Mouse (Mus musculus): ENCODE data around the gene Tmem185b.

Tmem185b gene

DNA sequence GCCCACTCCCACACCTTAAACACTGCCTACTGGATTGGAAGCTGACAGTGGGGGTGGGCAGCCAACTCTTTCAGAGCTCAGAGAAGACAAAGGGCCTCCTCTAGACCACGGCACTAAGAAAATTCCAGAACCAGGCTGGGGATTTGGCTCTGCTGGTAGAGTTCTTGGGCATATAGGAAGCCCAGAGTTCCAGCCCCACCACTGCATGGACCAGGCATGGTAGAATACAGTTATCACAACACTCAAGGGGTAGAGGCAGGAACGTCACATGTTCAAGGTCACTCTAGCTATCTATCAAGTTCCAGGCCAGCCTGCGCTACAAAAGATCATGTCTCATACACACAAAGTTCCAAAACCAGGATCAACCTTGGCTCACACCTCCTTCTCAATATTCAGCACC is 22.8 kb upstream of the Tmem185b start:
- no peak for DNase-seq (ENCODE audit: low read depth)

DNA sequence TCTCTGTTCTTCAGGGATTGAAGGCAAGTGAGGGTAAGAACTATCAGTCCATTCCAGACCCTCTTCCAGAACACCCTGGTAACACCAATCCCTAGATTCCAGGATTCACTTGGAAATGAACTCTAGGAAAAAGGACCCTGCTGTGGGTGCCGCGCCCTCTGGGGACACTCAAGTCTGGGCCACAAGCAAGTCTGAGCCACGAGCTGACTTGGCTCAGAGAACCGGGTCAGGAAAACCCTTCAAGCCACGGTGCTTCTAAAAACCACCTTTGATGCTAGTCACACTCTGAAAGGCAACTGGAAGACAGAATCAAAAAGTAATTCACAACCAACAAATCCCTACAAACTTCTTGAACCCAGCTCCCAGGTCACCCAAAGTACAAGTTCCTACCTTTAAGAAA is 22.2 kb upstream of the Tmem185b start:
- DNase-seq (ENCODE audit: low read depth): no peak

DNA sequence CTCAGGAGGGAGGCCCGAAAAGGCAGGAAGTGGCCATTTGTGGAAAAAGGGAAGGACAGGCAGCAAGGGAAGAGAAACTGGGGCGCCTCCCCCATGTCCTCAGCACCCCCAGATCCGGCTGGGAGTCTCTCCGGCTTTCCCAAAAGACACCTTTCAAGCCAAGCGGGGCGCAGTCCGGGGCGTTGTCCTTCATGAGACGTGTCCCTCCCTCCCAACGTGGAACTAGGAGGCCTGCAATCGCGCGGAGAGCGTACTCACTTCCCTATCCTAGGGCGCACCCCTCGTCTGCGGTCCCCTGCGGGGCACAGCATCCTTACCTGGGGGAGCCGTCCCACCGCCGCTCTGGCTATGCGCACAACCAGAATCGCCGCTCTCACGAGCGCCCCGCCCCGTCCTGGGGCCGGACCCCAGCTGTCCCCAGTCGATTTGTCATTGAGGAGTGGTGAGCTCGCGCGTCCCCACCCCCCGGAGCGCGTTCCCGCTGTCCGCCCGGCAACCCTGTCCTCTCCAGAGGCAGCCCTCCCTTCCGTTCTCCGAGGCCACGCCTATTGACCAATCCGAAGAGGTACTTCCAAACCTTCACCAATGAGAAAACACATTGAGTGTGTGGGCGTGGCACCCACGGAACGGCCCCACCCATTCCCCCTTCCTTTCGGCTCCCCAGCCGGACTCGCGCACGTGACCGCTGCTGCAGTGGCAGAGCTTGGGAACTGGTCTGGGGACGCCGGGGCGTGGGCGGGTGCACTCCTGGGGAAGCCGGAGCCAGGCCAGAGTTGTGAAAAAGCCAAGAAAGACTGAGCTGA is 21.5 kb upstream of the Tmem185b start, which contains the start of gene Ralb:
Gene Ralb, minus strand, starts transcription at position 535 of the 803 bp plus-strand sequence.
- DNase-seq (ENCODE audit: low read depth): peak; percentile 98

DNA sequence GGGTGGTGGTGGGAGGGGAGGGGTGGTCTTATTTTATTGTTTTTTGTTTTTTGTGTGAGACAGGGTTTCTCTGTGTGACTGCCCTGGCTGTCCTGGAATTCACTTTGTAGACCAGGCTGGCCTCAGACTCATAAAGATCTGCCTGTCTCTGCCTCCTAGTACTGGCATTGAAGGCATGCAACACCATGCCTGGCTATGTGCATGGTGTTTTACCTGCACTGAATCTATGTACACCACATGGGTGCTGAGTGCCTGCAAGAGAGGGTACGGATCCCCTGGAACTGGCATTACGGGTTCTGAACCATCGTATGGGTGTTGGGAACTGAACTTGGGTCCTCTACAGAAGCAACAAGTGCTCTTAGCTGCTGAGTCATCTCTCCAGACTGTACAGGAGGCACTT is 20.0 kb upstream of the Tmem185b start:
- no peak for DNase-seq (ENCODE audit: low read depth)

DNA sequence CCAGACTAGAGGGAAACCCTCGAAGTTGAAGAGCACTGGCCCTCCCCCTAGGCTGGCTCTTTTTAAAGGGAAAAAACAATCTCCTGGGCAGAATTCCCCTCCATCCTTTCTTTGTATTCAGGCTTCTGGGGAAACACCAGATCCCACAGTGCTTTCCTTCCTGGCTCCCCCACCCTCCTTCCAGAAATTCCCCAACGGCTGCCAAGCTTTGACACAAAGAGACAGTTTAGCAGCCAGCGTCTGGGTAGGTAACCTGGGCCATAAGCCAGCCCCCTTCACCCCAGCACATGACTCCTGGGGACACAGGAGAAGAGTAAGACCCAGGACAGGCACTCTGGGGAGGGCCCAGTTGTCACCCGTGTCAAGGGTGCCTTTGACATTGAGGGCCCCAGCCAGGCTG is 17.4 kb upstream of the Tmem185b start:
- peak; percentile 38 for DNase-seq (ENCODE audit: low read depth)

DNA sequence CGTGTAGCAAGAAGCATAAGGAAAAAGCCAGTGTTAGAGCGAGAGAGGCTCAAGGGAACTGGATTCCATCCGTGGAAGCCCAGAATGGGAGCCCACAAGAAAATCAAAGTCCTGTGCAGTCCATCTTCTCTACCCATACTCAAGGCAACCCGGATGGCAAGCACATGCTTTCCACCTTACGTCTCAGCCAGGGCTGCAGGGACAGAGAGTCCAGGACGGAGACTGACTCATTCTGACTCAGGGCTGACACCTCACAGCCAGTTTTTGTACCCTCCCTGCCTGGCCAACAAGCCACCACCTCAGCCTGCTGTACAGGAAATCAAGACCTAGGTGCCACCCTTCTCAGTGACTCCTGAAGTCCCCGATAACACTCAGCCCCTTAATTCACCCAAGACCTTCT is 16.5 kb upstream of the Tmem185b start:
- peak; percentile 51 for DNase-seq (ENCODE audit: low read depth)

DNA sequence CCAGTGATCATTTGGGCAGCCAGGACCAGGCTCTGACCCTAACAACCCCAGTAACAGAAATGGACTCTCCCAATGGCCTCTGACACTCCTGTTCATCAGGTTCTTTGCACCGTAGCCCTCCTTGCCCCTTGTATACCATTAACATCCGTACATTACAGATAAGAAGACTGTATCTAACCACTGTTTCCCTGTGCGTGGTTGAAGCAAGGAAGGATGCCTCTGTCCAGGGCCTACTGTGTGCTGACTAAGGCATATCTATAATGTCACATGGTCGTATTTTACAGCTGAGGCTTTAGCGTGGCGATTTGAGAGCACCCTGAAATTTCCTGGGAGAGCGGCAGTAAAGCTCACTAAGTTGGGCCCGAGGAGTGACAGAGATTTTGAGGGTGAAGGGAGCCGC is 15.6 kb upstream of the Tmem185b start:
- no peak for DNase-seq (ENCODE audit: low read depth)

DNA sequence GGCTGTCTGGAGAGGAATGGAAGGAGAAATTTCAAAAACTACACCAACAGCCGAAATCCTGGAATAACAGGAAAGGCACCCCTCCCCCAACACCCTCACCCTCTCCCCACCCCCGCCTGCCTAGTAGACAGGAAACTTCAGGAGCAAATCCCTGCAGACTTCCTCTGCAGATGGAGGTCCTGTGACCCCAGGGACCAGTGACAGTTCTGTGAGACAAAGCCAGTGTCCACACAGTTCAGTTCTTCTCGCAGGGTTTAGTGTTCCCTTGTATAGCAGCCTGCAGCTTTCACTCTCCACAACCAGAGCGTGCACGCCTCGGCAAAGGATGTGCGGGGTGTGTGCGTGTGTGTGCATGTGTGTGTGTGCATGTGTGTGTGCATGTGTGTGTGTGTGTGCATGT is 15.1 kb upstream of the Tmem185b start:
- no peak for DNase-seq (ENCODE audit: low read depth)

DNA sequence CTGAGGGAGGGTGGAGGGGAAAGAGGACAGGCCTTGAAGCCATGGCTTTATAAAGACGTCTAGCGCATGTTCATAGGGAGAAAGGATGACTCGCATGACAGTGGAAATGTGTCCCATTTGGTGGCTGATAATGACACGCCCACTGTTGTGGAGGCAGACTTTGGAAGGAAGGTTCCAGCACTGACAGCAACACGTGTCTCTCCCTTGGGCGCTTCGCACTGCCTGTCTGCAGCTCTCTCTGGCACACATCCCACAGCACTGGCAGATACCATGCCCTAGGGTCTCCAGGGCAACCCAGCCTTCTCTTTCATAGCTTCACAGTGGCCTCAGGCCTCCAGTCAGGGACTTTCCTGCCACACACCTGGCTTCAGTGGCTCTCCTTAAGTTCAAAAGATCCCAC is 7.9 kb upstream of the Tmem185b start:
- DNase-seq (ENCODE audit: low read depth): no peak

DNA sequence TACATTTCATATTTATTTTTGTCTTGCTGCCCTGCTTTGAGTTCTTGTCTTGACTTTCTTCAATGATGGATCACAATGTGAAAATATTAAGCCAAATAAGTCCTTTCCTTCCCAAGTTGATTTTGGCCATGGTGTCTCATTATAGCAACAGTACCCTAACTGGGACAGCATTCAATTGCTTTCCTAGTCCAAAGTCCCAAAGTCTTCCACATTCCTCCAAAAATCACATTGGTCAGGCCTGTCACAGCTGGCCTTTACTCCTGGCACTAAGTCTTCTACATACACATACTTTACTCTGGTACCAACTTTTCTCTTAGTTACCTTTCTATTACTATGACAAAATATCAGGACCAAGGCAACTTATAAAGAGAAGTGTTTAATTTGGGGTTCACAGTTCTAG is 7.2 kb upstream of the Tmem185b start:
- no peak for DNase-seq (ENCODE audit: low read depth)

DNA sequence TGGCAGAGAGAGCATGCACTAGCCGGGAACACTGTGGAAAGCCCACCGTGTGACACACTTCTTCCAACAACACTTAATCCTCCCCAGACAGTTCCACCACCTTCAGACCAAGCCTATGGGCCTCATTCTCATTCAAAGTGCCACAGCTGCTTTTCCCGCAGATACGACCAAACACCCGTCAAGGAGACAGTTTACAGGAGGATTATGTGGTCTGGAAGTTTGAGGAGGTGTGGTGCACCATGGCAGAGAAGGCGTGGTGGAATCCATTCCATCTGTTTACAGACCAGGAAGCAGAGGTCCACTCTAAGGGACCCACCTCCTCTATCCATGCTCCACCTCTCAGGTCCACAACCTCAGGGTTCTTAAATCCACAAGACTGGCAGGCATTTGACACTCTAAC is 6.7 kb upstream of the Tmem185b start:
- DNase-seq (ENCODE audit: low read depth): no peak

DNA sequence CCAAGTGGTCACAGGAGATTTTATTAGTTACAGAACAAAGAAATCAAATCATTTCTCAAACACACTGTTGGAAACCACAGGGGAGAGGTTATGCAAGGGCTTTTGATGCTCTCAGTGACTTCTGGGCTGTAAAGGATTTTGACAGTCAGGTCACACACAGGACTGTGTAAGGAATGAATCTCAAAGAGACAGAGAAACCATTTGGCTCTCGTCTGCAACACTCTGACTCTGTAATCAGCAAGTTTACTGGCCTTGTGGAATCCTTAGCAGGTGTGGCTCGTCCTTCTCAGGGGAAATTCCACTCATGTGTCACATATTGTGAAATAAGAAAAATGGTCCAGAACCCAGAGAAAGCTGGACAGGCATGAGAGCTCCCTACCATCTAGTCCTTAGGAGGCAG is 4.9 kb upstream of the Tmem185b start:
- no peak for DNase-seq (ENCODE audit: low read depth)

DNA sequence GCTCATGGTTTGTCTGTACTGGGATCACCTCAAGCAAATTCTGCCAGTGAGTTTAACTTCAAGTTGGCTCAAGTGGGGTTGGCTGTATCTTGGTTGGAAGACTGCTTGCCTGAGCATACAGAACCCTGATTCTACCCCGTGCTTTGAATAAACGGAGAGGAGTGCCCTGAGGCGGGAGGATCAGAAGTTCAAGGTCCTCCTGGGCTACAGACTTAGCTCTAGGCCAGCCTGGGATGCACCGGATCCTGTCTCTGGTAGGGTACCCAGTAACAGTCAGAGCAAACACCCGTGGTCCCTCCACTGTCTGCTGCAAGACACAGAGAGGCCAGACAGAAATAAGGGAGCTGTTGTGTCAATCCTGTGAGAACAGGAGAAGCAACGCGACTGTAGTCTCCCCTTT is 4.3 kb upstream of the Tmem185b start:
- no peak for DNase-seq (ENCODE audit: low read depth)

DNA sequence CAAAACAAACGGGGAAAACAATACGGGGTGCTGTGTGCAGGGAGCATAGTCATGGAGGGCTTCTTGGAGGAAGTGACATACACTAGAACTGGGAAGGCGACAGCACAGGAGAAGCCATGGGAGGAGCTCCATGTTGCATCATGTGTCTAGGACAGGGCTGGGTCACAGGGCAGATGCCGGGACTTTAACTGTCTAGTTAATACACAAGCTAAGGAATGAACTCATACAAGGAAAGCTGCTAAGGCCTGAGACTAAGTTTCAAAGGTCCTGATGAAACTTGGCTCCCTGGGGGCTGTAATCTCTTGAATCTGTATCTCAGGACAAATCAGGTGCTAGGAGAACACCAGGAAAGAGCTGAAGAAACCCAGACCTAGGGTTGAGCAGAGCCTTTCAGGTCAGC is 3.2 kb upstream of the Tmem185b start:
- DNase-seq (ENCODE audit: low read depth): no peak

DNA sequence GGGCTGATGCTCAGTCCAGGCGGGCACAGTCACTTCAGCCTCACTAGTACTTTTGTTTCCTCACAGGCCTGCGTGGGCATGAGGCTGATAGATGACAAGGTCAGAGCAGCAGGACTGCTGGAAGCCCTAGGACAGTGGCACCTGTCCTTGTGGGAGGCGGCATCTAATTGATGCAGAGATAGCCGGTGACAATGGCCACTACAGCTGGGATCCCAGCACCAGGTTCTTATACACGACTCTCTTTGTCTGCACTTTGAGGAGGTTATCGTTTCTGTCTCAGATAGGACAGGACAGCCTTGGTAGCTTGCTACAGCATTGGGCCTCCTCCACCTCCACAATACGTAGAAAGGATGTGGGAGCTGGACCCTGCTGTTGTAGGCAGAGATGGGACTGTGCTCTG is 2.6 kb upstream of the Tmem185b start:
- DNase-seq (ENCODE audit: low read depth): no peak

DNA sequence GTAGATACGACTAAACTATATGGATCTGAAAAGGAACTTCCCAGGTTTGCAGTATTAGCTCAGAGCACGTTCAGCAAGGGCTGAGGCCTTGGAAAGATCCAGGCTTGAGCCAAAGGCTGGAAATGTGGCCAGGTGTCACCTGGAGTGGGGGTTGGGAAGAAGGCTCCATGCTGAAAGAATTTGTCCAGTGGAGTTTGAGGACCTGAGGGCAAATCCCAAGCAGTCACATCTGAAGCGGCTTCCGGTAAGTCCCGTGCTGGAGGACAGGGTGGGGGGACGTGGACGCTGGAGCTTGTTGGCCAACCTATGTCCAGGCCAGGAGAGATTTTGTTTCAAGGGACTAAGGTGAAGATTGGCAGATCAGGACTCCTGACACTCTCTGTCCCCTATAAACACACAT is 2.1 kb upstream of the Tmem185b start:
- DNase-seq (ENCODE audit: low read depth): no peak

DNA sequence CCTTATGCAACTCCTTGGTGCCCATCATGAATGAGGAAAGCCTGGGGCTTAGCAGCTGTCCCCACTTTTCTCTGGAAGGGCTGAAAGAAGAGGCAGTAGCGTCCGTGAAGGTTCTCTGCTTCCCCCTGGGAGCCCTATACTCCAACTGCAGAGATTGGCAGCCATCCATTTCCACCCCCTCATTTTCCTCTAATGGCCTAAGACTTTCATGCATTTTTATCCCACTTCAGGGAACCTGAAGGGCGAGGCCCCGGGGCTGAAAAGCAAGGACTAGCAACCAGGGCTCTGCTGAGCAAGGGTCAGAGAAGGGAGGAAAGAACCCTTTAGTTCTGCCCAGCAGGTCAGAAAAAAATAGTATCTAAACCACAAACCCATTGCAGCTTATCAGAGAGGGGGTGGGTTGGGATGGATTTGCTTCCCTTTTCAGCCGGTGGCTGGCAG is 936 bp upstream of the Tmem185b start:
- peak; percentile 67 for DNase-seq (ENCODE audit: low read depth)

DNA sequence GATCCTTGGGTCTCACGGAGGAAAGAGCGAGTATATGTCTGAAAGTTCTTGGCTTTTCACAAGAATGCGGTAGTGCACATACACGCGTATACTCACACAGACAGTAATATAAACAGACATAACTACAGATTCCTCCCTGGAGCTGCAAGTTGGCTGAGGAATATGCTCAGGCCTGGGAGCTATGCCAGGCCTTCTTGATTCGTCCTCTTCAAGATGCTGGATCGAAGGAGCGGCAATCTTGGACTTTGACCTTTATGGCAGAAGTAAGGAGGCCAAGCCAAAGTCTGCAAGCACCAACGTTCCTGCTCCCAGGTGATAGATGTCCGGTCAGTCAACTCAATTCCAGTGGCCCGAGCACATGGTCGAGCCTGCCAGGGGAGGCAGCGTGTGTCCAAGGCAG is 5.0 kb downstream of the Tmem185b start:
- DNase-seq (ENCODE audit: low read depth): peak; percentile 54

DNA sequence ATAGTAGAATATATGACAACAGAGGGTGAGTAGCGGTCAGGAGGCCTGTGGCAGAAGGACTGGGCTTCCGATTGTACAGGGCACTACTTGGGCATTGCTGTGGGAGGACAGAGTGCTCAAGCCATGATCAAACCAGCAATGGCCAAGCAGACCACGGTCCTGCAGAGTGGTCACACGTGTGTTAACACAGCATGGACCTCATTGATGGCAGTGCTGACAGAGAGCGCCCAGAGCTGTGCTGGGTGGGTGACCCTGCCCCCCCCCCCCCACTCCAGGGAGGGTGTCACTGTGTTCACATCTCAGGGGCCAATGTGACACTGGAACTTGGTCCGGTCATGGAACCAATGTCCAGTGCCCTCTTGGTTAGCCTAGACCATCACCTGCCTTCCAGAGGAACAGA is 6.2 kb downstream of the Tmem185b start:
- no peak for DNase-seq (ENCODE audit: low read depth)

DNA sequence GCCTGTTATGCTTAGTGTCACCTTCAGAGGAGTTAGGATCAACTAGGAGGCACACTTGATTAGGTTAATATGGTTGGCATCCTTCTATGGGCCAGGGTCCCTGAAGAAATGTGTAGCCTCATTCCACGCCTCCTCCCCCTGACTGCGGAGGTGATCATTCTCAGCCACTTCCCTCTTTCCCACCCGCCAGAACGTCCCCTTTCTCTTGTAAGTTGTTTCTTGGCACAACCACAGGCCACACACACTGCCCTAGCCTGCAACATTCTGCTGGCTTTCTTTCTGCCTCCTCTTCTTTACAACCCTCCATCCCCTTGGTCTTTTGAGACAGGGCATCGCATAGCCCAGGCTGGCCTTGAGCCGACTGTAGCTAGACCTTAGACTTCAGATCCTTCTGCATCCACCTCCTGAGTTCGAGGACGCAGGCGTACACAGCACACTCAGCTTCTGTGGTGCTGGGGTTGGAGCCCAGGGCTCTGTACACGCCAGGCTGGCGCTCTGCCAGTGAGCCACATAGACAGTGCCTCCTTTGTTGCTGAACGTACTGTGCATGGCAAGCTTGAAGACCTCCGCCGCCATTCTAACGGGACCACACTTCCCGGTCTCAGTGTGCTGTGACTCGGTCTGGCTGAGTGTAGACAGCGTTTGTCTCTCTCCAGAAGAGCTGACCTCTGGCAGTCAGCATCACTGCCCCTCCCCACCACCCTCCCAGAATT is 7.3 kb downstream of the Tmem185b start:
- DNase-seq (ENCODE audit: low read depth): no peak

DNA sequence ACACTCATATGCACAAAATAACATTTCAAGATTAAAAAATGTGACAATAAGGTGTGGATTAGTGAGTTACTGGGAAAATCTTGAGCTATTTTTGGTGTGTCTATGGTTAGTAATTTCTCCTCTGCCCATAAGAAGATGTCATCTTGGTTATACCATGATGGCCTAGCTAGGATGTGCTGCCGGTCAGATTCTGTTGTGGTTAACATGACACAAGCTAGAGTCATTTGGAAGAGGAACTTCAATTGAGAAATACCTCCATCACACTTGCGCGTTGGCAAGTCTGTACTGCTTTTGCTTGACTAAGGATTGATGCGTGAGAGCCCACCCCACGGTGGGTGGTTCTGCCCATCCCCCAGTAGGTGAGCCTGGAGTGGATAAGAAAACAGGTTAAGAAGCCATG is 8.4 kb downstream of the Tmem185b start:
- DNase-seq (ENCODE audit: low read depth): no peak

DNA sequence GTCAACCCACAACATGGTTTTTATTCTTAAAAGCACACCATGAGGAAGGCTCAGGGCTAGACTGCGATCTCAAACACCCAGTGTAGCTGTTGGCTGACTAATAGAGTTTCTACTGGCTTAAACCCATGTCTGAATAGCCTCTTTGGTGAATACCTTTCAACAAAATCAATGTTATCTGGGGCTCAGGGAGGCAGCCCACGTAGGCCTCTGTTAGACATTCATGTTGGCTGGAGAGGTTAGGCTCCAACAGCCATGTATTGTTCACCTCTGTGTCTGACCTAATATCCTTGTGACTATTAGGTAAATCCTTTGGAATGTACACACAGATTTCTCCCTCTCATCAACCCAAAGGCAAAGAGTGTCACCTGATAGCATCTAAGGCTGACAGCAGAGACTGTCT is 10.2 kb downstream of the Tmem185b start:
- DNase-seq (ENCODE audit: low read depth): no peak

DNA sequence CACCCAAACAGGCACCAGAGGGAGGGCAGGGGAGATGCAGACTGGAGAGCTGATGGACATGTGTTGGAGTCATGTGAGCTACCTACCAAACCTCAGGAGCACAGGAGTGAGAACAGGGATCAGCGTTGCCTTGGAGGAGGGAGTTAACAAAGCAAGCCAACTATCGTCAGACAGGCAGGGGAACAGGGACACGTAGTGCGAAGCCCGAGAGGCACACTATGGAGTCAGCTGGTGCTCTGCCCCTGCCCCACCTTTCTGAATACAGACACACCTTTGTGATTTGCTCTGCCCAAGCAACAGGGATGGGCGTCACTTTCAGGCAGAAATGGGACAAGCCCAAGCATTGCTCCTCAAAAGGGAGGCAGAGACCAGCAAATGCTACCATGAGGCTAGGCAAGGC is 11.7 kb downstream of the Tmem185b start:
- DNase-seq (ENCODE audit: low read depth): no peak

DNA sequence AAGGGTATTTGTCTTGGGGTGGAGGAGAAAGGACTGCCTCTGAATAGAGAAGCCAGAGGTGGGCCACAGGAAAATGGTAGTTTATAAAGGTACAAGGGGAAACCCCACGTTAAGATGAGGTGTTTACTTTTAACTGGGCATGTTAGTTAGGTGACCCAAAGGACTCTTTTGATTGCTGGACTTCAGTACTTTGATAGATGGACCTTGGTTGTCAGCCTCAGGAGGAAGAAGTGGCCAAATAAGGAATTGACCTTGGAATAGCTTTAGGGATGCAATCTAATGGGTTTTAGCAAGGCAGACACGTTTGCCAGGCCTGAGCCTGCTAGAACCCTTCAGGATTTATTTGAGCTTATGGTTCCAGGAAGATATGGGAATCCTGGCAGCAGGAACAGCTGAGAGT is 13.3 kb downstream of the Tmem185b start:
- DNase-seq (ENCODE audit: low read depth): no peak

All from NIH3T3 (cell line).